Mouse (Mus musculus): Measurements from ENCODE around the gene Zfyve28. TPM values are rescaled to one million over a fixed set of nuclear protein-coding genes. Genes with fewer than 3 reads are reported as not detected.

Gene Zfyve28
- polyA plus RNA-seq, 1 experiment from 2014 or later = 0.07 TPM

GRCm38 (mm10) chr5:34187601-34188316 is 100.5 kb downstream of the Zfyve28 start, which contains the start of gene Mxd4:
TSS of gene Mxd4 (minus strand) at chr5:34187720.
- Histone ChIP-seq H3K4me1 (peaks cover 67% of the 10 kb centered on the region), H3K36me3 (peaks cover 3% of the 10 kb centered on the region; the same call in 1 of the 2 replicates), H3K9me3 (no peaks in the 10 kb centered on the region), H3K4me2 (peak within 1 kb of the TSS; percentile 93), H3K27me3 (replicated peaks) (no peaks in the 10 kb centered on the region), H3K9ac (peak within 1 kb of the TSS; percentile 96), H3K27ac (replicated peaks) (peak within 1 kb of the TSS; percentile 96), H3K4me3 (peak within 1 kb of the TSS; percentile 96)
- ATAC-seq (ENCODE audit: extremely low read depth, insufficient number of reproducible peaks, low FRiP score, low TSS enrichment) = peak; percentile 97
- under 1% methylated on average over 60 of the region's 60 CpGs for WGBS

- no peaks in the 10 kb centered on the region for H3K9me3 ChIP-seq
- peaks cover 75% of the 10 kb centered on the region for H3K4me1 ChIP-seq
- WGBS = 2% methylated on average over 45 of the region's 46 CpGs
- ATAC-seq (ENCODE audit: extremely low read depth, insufficient number of reproducible peaks, low FRiP score, low TSS enrichment) = peak; percentile 14; the same call in 1 of the 2 replicates
- peak overlapping the region; percentile 93 for H3K4me2 ChIP-seq
- H3K27ac ChIP-seq (replicated peaks) = peak overlapping the region; percentile 96
- peak overlapping the region; percentile 96 for H3K4me3 ChIP-seq
- peaks cover 11% of the 10 kb centered on the region for H3K36me3 ChIP-seq
- peak overlapping the region; percentile 96 for H3K9ac ChIP-seq
- H3K27me3 ChIP-seq (replicated peaks) = no peaks in the 10 kb centered on the region
Observed at GRCm38 (mm10) chr5:34186961-34187391, 101.3 kb downstream of the Zfyve28 start.

- peaks cover 15% of the 10 kb centered on the region for H3K36me3 ChIP-seq
- H3K4me3 ChIP-seq = peak overlapping the region; percentile 96
- peak overlapping the region; percentile 93 for H3K4me2 ChIP-seq
- no peaks in the 10 kb centered on the region for H3K9me3 ChIP-seq
- no peak for ATAC-seq (ENCODE audit: extremely low read depth, insufficient number of reproducible peaks, low FRiP score, low TSS enrichment)
- H3K27ac ChIP-seq (replicated peaks) = peak overlapping the region; percentile 96
- no peaks in the 10 kb centered on the region for H3K27me3 ChIP-seq (replicated peaks)
- peaks cover 76% of the 10 kb centered on the region for H3K4me1 ChIP-seq
- WGBS = 52% methylated on average over 2 of the region's 2 CpGs
- H3K9ac ChIP-seq = peak overlapping the region; percentile 96
Observed at GRCm38 (mm10) chr5:34186391-34186790, 101.9 kb downstream of the Zfyve28 start.

GRCm38 (mm10) chr5:34185791-34186190 is 102.5 kb downstream of the Zfyve28 start:
- Histone ChIP-seq H3K9me3 (no peaks in the 10 kb centered on the region), H3K9ac (peak overlapping the region; percentile 96), H3K4me2 (peak overlapping the region; percentile 93), H3K27me3 (replicated peaks) (no peaks in the 10 kb centered on the region), H3K4me1 (peaks cover 70% of the 10 kb centered on the region), H3K4me3 (peak overlapping the region; percentile 96), H3K36me3 (peaks cover 20% of the 10 kb centered on the region), H3K27ac (replicated peaks) (peak overlapping the region; percentile 96; the same call in 1 of the 2 replicates)
- ATAC-seq (ENCODE audit: extremely low read depth, insufficient number of reproducible peaks, low FRiP score, low TSS enrichment) = no peak

- Histone ChIP-seq H3K27ac (replicated peaks) (no peak overlapping the region), H3K4me3 (no peak overlapping the region), H3K4me2 (peak overlapping the region; percentile 93), H3K36me3 (peaks cover 26% of the 10 kb centered on the region), H3K9me3 (no peaks in the 10 kb centered on the region), H3K27me3 (replicated peaks) (no peaks in the 10 kb centered on the region), H3K4me1 (peaks cover 68% of the 10 kb centered on the region), H3K9ac (peak overlapping the region; percentile 96)
- no peak for ATAC-seq (ENCODE audit: extremely low read depth, insufficient number of reproducible peaks, low FRiP score, low TSS enrichment)
- 78% methylated on average over 1 of the region's 1 CpGs for WGBS
Observed at GRCm38 (mm10) chr5:34185051-34185580, 103.1 kb downstream of the Zfyve28 start.

GRCm38 (mm10) chr5:34183976-34184375 is 104.3 kb downstream of the Zfyve28 start:
- 82% methylated on average over 3 of the region's 3 CpGs for WGBS
- Histone ChIP-seq H3K36me3 (peaks cover 36% of the 10 kb centered on the region), H3K4me3 (no peak overlapping the region), H3K27me3 (replicated peaks) (no peaks in the 10 kb centered on the region), H3K4me1 (peaks cover 60% of the 10 kb centered on the region), H3K4me2 (no peak overlapping the region), H3K27ac (replicated peaks) (peak overlapping the region; percentile 73), H3K9me3 (no peaks in the 10 kb centered on the region), H3K9ac (no peak overlapping the region)
- ATAC-seq (ENCODE audit: extremely low read depth, insufficient number of reproducible peaks, low FRiP score, low TSS enrichment) = no peak

GRCm38 (mm10) chr5:34183156-34183880 is 104.9 kb downstream of the Zfyve28 start:
- Histone ChIP-seq H3K27ac (replicated peaks) (peak overlapping the region; percentile 73), H3K4me3 (no peak overlapping the region), H3K4me1 (peaks cover 54% of the 10 kb centered on the region), H3K4me2 (peak overlapping the region; percentile 33), H3K27me3 (replicated peaks) (no peaks in the 10 kb centered on the region), H3K9ac (peak overlapping the region; percentile 47), H3K9me3 (no peaks in the 10 kb centered on the region), H3K36me3 (peaks cover 42% of the 10 kb centered on the region)
- 37% methylated on average over 5 of the region's 5 CpGs for WGBS
- no peak for ATAC-seq (ENCODE audit: extremely low read depth, insufficient number of reproducible peaks, low FRiP score, low TSS enrichment)

GRCm38 (mm10) chr5:34182486-34182885 is 105.8 kb downstream of the Zfyve28 start:
- ATAC-seq (ENCODE audit: extremely low read depth, insufficient number of reproducible peaks, low FRiP score, low TSS enrichment) = no peak
- Histone ChIP-seq H3K4me3 (no peak overlapping the region), H3K9me3 (no peaks in the 10 kb centered on the region), H3K4me1 (peaks cover 52% of the 10 kb centered on the region), H3K27ac (replicated peaks) (no peak overlapping the region), H3K27me3 (replicated peaks) (no peaks in the 10 kb centered on the region), H3K9ac (no peak overlapping the region; the same call in 1 of the 2 replicates), H3K4me2 (0 out of 2 replicates have a peak overlapping the region, but pooled peaks have one; percentile 33), H3K36me3 (peaks cover 50% of the 10 kb centered on the region)
- 69% methylated on average over 3 of the region's 3 CpGs for WGBS

- Histone ChIP-seq H3K9me3 (no peaks in the 10 kb centered on the region), H3K27me3 (replicated peaks) (no peaks in the 10 kb centered on the region), H3K36me3 (peaks cover 94% of the 10 kb centered on the region), H3K4me1 (peaks cover 12% of the 10 kb centered on the region), H3K9ac (no peak overlapping the region), H3K4me2 (no peak overlapping the region), H3K4me3 (no peak overlapping the region), H3K27ac (replicated peaks) (no peak overlapping the region)
- WGBS = 90% methylated on average over 4 of the region's 4 CpGs
- no peak for ATAC-seq (ENCODE audit: extremely low read depth, insufficient number of reproducible peaks, low FRiP score, low TSS enrichment)
Observed at GRCm38 (mm10) chr5:34177821-34178220, 110.4 kb downstream of the Zfyve28 start.

GRCm38 (mm10) chr5:34177091-34177490 is 111.2 kb downstream of the Zfyve28 start:
- Histone ChIP-seq H3K4me2 (no peak overlapping the region), H3K27ac (replicated peaks) (no peak overlapping the region), H3K9me3 (no peaks in the 10 kb centered on the region), H3K4me3 (no peak overlapping the region), H3K36me3 (peaks cover 89% of the 10 kb centered on the region), H3K27me3 (replicated peaks) (no peaks in the 10 kb centered on the region), H3K9ac (no peak overlapping the region), H3K4me1 (peaks cover 5% of the 10 kb centered on the region; the same call in 1 of the 2 replicates)
- no peak for ATAC-seq (ENCODE audit: extremely low read depth, insufficient number of reproducible peaks, low FRiP score, low TSS enrichment)
- 84% methylated on average over 2 of the region's 2 CpGs for WGBS

- no peaks in the 10 kb centered on the region for H3K9me3 ChIP-seq
Observed at GRCm38 (mm10) chr5:34176691-34177090, 111.6 kb downstream of the Zfyve28 start.

More at GRCm38 (mm10) chr5:34176691-34177090, 111.6 kb downstream of the Zfyve28 start:
- Histone ChIP-seq H3K4me1 (0 out of 2 replicates have a peak, but pooled peaks cover under 1% of the 10 kb centered on the region), H3K36me3 (peaks cover 87% of the 10 kb centered on the region), H3K27me3 (replicated peaks) (no peaks in the 10 kb centered on the region), H3K4me2 (no peak overlapping the region), H3K4me3 (no peak overlapping the region), H3K27ac (replicated peaks) (no peak overlapping the region), H3K9ac (no peak overlapping the region)
- 69% methylated on average over 9 of the region's 10 CpGs for WGBS
- ATAC-seq (ENCODE audit: extremely low read depth, insufficient number of reproducible peaks, low FRiP score, low TSS enrichment) = no peak

Data from heart, embryonic 13.5 days (tissue).